Mouse (Mus musculus) bone marrow macrophage, adult 2 months (primary cell): ENCODE data around the gene Rnls.

ENCODE experiments used
- CTCF ChIP-seq: IDR thresholded peaks from 2 replicates; pipeline ENCODE4 v1.5.1; 2012; ENCODE audit warnings: low read depth, mild to moderate bottlenecking, low read length, moderate library complexity
- POLR2A ChIP-seq: IDR thresholded peaks from 2 replicates; pipeline ENCODE4 v1.6.1; 2012; ENCODE audit warnings: mild to moderate bottlenecking, low read depth, low read length, borderline replicate concordance

DNA sequence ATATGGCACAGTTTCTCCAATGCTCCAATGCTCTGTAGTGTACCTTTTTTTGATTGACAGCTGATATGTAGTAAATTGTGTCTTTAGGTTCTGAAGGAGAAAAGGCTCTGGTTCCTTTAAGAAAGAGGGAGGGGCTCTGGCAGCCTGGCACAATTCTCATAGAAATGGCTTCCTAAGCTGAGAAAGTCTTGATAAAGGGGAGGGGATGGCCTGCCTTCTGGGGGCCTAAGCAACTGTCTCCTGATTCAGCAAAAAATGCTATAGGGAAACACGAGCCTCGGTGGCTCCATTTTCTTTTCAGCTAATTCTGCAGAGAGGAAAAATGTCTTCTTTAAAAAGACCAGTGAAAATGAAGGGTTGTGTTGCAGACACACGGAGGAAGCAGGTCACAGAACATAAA, 300.8 kb downstream of the Rnls start:
- TF ChIP-seq POLR2A, result no peak
- no peak for TF ChIP-seq CTCF
